In the genomic region with DNA sequence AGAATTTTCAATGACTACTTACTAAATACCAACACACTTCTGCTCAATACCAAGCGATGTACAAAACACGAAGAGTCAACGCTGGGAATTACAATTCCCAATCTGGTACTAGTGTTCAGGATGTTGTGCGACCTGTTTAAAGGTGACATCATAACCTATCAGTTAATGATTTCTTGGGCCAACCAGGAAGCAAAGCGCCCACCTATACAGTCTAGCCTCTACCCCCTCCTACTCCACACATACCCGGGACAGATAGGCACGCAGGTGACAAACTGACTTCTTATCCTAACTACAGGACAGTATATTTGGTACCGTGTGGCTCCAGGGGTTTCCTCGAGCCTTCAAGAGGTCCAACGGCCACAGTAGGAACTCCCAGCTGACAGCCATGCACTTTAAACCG, we compare ENCODE assay signal across 17 mouse cellular contexts. TPM values are rescaled to one million over a fixed set of nuclear protein-coding genes. Genes with fewer than 3 reads are reported as not detected.
A peak's percentile ranks its signal among the peaks of the same experiment; 100 is the strongest.
DNase-seq lines count a peak whose midpoint lies in the region; ATAC-seq and TF ChIP-seq lines count a peak whose summit lies in the region.
"Had no signal": no experiment of that assay in that cellular context is flagged by ENCODE, and none has a peak within 500 bp of the region (broad histone marks: within the 10 kb centered on the region; RNA-seq: fewer than 3 reads in every experiment).

No protein-coding gene starts in this region.

- peak overlapping the region; percentile 90 for H3K4me2 ChIP-seq in hindbrain, postnatal 0 days (ENCODE audit: low read depth, low read length)
- H3K4me2 ChIP-seq in hindbrain, embryonic 12.5 days (replicated peaks), result no peak overlapping the region
- H3K4me2 ChIP-seq in limb, embryonic 15.5 days, result no peak overlapping the region
- peak overlapping the region; percentile 43 for H3K4me2 ChIP-seq in intestine, embryonic 15.5 days (replicated peaks)
- H3K4me2 ChIP-seq in stomach, embryonic 15.5 days, result peak overlapping the region; percentile 36
- H3K4me2 ChIP-seq: heart, embryonic 15.5 days had no signal

- no peak for DNase-seq in hindbrain, postnatal 0 days (ENCODE audit: low spot score)
- DNase-seq in limb, embryonic 10.5 days (ENCODE audit: low spot score), result no peak
- DNase-seq in adrenal gland, adult 8-10 months, result no peak
- DNase-seq: adrenal gland, postnatal 36 days; cerebellum, adult 11-12 months; gastrocnemius, postnatal 14 days; layer of hippocampus, postnatal 36 days; lung, postnatal 4 days; retina, postnatal 1 day had no signal

- H3K9me3 ChIP-seq in hindbrain, postnatal 0 days (ENCODE audit: low read length), result no peaks in the 10 kb centered on the region
- H3K9me3 ChIP-seq in hindbrain, embryonic 12.5 days (replicated peaks), result no peaks in the 10 kb centered on the region
- no peaks in the 10 kb centered on the region for H3K9me3 ChIP-seq in limb, embryonic 15.5 days
- no peaks in the 10 kb centered on the region for H3K9me3 ChIP-seq in limb, embryonic 10.5 days (replicated peaks)
- H3K9me3 ChIP-seq in intestine, embryonic 15.5 days, result no peaks in the 10 kb centered on the region
- H3K9me3 ChIP-seq in stomach, embryonic 15.5 days, result no peaks in the 10 kb centered on the region
- H3K9me3 ChIP-seq: heart, embryonic 15.5 days had no signal

- H3K36me3 ChIP-seq in hindbrain, postnatal 0 days (ENCODE audit: insufficient read depth, low read length), result no peaks in the 10 kb centered on the region
- no peaks in the 10 kb centered on the region for H3K36me3 ChIP-seq in hindbrain, embryonic 12.5 days
- H3K36me3 ChIP-seq in limb, embryonic 15.5 days, result no peaks in the 10 kb centered on the region
- H3K36me3 ChIP-seq in limb, embryonic 10.5 days, result no peaks in the 10 kb centered on the region
- H3K36me3 ChIP-seq in intestine, embryonic 15.5 days, result no peaks in the 10 kb centered on the region
- H3K36me3 ChIP-seq in stomach, embryonic 15.5 days, result no peaks in the 10 kb centered on the region
- H3K36me3 ChIP-seq: heart, embryonic 15.5 days had no signal

- 0 out of 2 replicates have a peak overlapping the region, but pooled peaks have one; percentile 7 for H3K4me3 ChIP-seq in hindbrain, postnatal 0 days (ENCODE audit: low read length)
- H3K4me3 ChIP-seq in hindbrain, embryonic 12.5 days, result no peak overlapping the region
- H3K4me3 ChIP-seq in limb, embryonic 15.5 days, result no peak overlapping the region
- H3K4me3 ChIP-seq in limb, embryonic 10.5 days, result no peak overlapping the region
- no peak overlapping the region for H3K4me3 ChIP-seq in intestine, embryonic 15.5 days (replicated peaks)
- no peak overlapping the region for H3K4me3 ChIP-seq in stomach, embryonic 15.5 days (replicated peaks)
- H3K4me3 ChIP-seq: heart, embryonic 15.5 days; layer of hippocampus, adult 2 months had no signal

- 80% methylated on average over 11 of the region's 11 CpGs for WGBS in hindbrain, postnatal 0 days
- 91% methylated on average over 11 of the region's 11 CpGs for WGBS in hindbrain, embryonic 12.5 days
- WGBS in limb, embryonic 15.5 days, result 73% methylated on average over 11 of the region's 11 CpGs
- WGBS in limb, embryonic 10.5 days, result 90% methylated on average over 11 of the region's 11 CpGs
- 60% methylated on average over 11 of the region's 11 CpGs for WGBS in intestine, embryonic 15.5 days
- 73% methylated on average over 11 of the region's 11 CpGs for WGBS in stomach, embryonic 15.5 days

- ATAC-seq in hindbrain, postnatal 0 days, result no peak
- ATAC-seq in hindbrain, embryonic 12.5 days (ENCODE audit: low FRiP score), result no peak
- no peak for ATAC-seq in limb, embryonic 15.5 days (ENCODE audit: insufficient number of reproducible peaks, low FRiP score, low TSS enrichment, low read depth)
- ATAC-seq in intestine, embryonic 15.5 days, result peak; percentile 64
- ATAC-seq in stomach, embryonic 15.5 days (ENCODE audit: insufficient read depth, low FRiP score, low read depth), result 0 out of 2 replicates have a peak, but pooled peaks have one; percentile 9
- ATAC-seq: midbrain, embryonic 16.5 days had no signal

- H3K27ac ChIP-seq in hindbrain, postnatal 0 days, result no peak overlapping the region
- no peak overlapping the region for H3K27ac ChIP-seq in hindbrain, embryonic 12.5 days
- 0 out of 2 replicates have a peak overlapping the region, but pooled peaks have one; percentile 6 for H3K27ac ChIP-seq in limb, embryonic 15.5 days
- H3K27ac ChIP-seq in limb, embryonic 10.5 days, result no peak overlapping the region
- peak overlapping the region; percentile 70; the same call in 1 of the 2 replicates for H3K27ac ChIP-seq in intestine, embryonic 15.5 days
- peak overlapping the region; percentile 63 for H3K27ac ChIP-seq in stomach, embryonic 15.5 days
- H3K27ac ChIP-seq: heart, embryonic 15.5 days; layer of hippocampus, adult 2 months had no signal

- H3K27me3 ChIP-seq in hindbrain, postnatal 0 days (ENCODE audit: insufficient read depth, low read length), result no peaks in the 10 kb centered on the region
- no peaks in the 10 kb centered on the region for H3K27me3 ChIP-seq in hindbrain, embryonic 12.5 days
- H3K27me3 ChIP-seq in limb, embryonic 15.5 days, result no peaks in the 10 kb centered on the region
- no peaks in the 10 kb centered on the region for H3K27me3 ChIP-seq in limb, embryonic 10.5 days (ENCODE audit: low read depth, poor library complexity, severe bottlenecking)
- H3K27me3 ChIP-seq in intestine, embryonic 15.5 days (replicated peaks), result no peaks in the 10 kb centered on the region
- no peaks in the 10 kb centered on the region for H3K27me3 ChIP-seq in stomach, embryonic 15.5 days (replicated peaks)
- H3K27me3 ChIP-seq: CH12.LX; heart, embryonic 15.5 days had no signal

- TF ChIP-seq CTCF in hindbrain, postnatal 0 days (IDR thresholded peaks at IDR 0.05; ENCODE audit: low read depth), result no peak

- H3K4me1 ChIP-seq in hindbrain, postnatal 0 days (ENCODE audit: insufficient read depth, low read length), result peaks cover 25% of the 10 kb centered on the region
- H3K4me1 ChIP-seq in hindbrain, embryonic 12.5 days, result peaks cover 55% of the 10 kb centered on the region
- H3K4me1 ChIP-seq in limb, embryonic 15.5 days, result peaks cover 61% of the 10 kb centered on the region
- H3K4me1 ChIP-seq in limb, embryonic 10.5 days, result peaks cover 86% of the 10 kb centered on the region
- peaks cover 64% of the 10 kb centered on the region for H3K4me1 ChIP-seq in intestine, embryonic 15.5 days (replicated peaks)
- H3K4me1 ChIP-seq in stomach, embryonic 15.5 days, result peaks cover 58% of the 10 kb centered on the region

- H3K9ac ChIP-seq in hindbrain, postnatal 0 days (replicated peaks; ENCODE audit: low read length), result 0 out of 2 replicates have a peak overlapping the region, but pooled peaks have one; percentile 31
- H3K9ac ChIP-seq in hindbrain, embryonic 12.5 days, result no peak overlapping the region
- H3K9ac ChIP-seq in limb, embryonic 15.5 days, result no peak overlapping the region
- no peak overlapping the region for H3K9ac ChIP-seq in intestine, embryonic 15.5 days
- H3K9ac ChIP-seq in stomach, embryonic 15.5 days, result no peak overlapping the region
- H3K9ac ChIP-seq: heart, embryonic 15.5 days had no signal

RNA-seq across cellular contexts. Expression of gene Map3k1, which starts 5.9 kb away (rescaled TPM):
- 36.3 and 45.3 TPM in 2 replicates for total RNA-seq in hindbrain, postnatal 0 days (2014; rRNA removed)
- 15.3 and 19.2 TPM in 2 replicates for polyA plus RNA-seq in hindbrain, postnatal 0 days (2015; fragmentation: Nextera tagmentation; extraction: Ambion mirVana)
- 14.3 and 15.6 TPM in 2 replicates for polyA plus RNA-seq in hindbrain, embryonic 12.5 days (2016; fragmentation: Nextera tagmentation; extraction: Ambion mirVana)
- polyA plus RNA-seq in limb, embryonic 15.5 days (2015; fragmentation: Nextera tagmentation; extraction: Ambion mirVana), result 13.1 and 14.5 TPM in 2 replicates
- 14.9 and 15.6 TPM in 2 replicates for polyA plus RNA-seq in limb, embryonic 10.5 days (2016; fragmentation: Nextera tagmentation; extraction: Ambion mirVana)
- polyA plus RNA-seq in intestine, embryonic 15.5 days (2015; fragmentation: Nextera tagmentation; extraction: Ambion mirVana), result 22.3 and 24.1 TPM in 2 replicates
- polyA plus RNA-seq in stomach, embryonic 15.5 days (2015; fragmentation: Nextera tagmentation; extraction: Ambion mirVana), result 21.3 and 23.4 TPM in 2 replicates
- total RNA-seq in adrenal gland, adult 8-10 months (2022), result 100 to 1,000 TPM in 1 of 4 experiments, 10 to 100 TPM in 3; 41.6 to 114 (median 77.4) TPM

Comparison
In these comparisons a context has a peak if more than half of its experiments do, and no peak if none do; other contexts are left out.
1. H3K27ac ChIP-seq: peak in limb, embryonic 15.5 days (single experiment), intestine, embryonic 15.5 days (single experiment) and stomach, embryonic 15.5 days (single experiment); none in hindbrain, postnatal 0 days (single experiment), hindbrain, embryonic 12.5 days (single experiment) and limb, embryonic 10.5 days (single experiment).
2. H3K4me2 ChIP-seq: peak in hindbrain, postnatal 0 days (single experiment), intestine, embryonic 15.5 days (single experiment) and stomach, embryonic 15.5 days (single experiment); none in hindbrain, embryonic 12.5 days (single experiment) and limb, embryonic 15.5 days (single experiment).
3. ATAC-seq: peak in intestine, embryonic 15.5 days (single experiment) and stomach, embryonic 15.5 days (single experiment); none in hindbrain, postnatal 0 days (single experiment), hindbrain, embryonic 12.5 days (single experiment) and limb, embryonic 15.5 days (single experiment).